Mouse (Mus musculus) G1E (cell line): ENCODE data around the gene Marveld3.

ENCODE experiments used
- CTCF ChIP-seq: IDR thresholded peaks from 2 replicates; pipeline ENCODE4 v1.5.1; 2012; ENCODE audit warnings: low read depth, low read length, inconsistent platforms, mixed read lengths
- GATA1 ChIP-seq: IDR thresholded peaks from 2 replicates; pipeline ENCODE4 v1.6.1; 2012; ENCODE audit warnings: borderline replicate concordance, low read length, inconsistent platforms, mixed read lengths

- TF ChIP-seq CTCF (no peak), GATA1 (no peak)
Measured at GRCm38 (mm10) chr8:109986384-109986783, 24.4 kb upstream of the Marveld3 start.
